In genomic region chr7:31115182-31115581, GRCm38 (mm10) we compare ENCODE assay signal across 8 mouse cellular contexts. TPM values are rescaled to one million over a fixed set of nuclear protein-coding genes. Genes with fewer than 3 reads are reported as not detected.
A peak's percentile ranks its signal among the peaks of the same experiment; 100 is the strongest.
DNase-seq lines count a peak whose midpoint lies in the region; ATAC-seq and TF ChIP-seq lines count a peak whose summit lies in the region.

TSS of gene Hpn (minus strand) at chr7:31115290.

- WGBS in hindbrain, embryonic 11.5 days, result 16% methylated on average over 11 of the region's 15 CpGs
- 20% methylated on average over 15 of the region's 15 CpGs for WGBS in hindbrain, embryonic 14.5 days
- WGBS in heart, postnatal 0 days, result 26% methylated on average over 11 of the region's 15 CpGs
- WGBS in limb, embryonic 10.5 days, result 13% methylated on average over 14 of the region's 15 CpGs

- TF ChIP-seq EP300 in heart, postnatal 0 days (IDR thresholded peaks at IDR 0.05; ENCODE audit: low read depth), result no peak

- H3K4me1 ChIP-seq in hindbrain, embryonic 11.5 days (replicated peaks; ENCODE audit: control insufficient read depth, insufficient read depth, low read length), result no peaks in the 10 kb centered on the region; the same call in 1 of the 2 replicates
- no peaks in the 10 kb centered on the region for H3K4me1 ChIP-seq in hindbrain, embryonic 14.5 days (replicated peaks; ENCODE audit: control insufficient read depth, insufficient read depth, low read length)
- H3K4me1 ChIP-seq in heart, postnatal 0 days (ENCODE audit: control insufficient read depth, insufficient read depth), result peaks cover 11% of the 10 kb centered on the region
- H3K4me1 ChIP-seq in limb, embryonic 10.5 days, result peaks cover 28% of the 10 kb centered on the region

- peak; percentile 29; the same call in 1 of the 2 replicates for ATAC-seq in hindbrain, embryonic 11.5 days (ENCODE audit: low FRiP score)
- no peak for ATAC-seq in hindbrain, embryonic 14.5 days (ENCODE audit: low FRiP score)
- peak; percentile 18 for ATAC-seq in heart, postnatal 0 days (ENCODE audit: insufficient read depth, low read depth)
- ATAC-seq in megakaryocyte-erythroid progenitor cell, adult 5-6 weeks (replicated peaks; ENCODE audit: low FRiP score, low TSS enrichment, poor library complexity, severe bottlenecking), result no peak

- no peak within 1 kb of the TSS for H3K4me3 ChIP-seq in hindbrain, embryonic 11.5 days (ENCODE audit: low read depth, low read length)
- no peak within 1 kb of the TSS for H3K4me3 ChIP-seq in hindbrain, embryonic 14.5 days (replicated peaks; ENCODE audit: low read length)
- H3K4me3 ChIP-seq in heart, postnatal 0 days (ENCODE audit: low read depth, low read length), result no peak within 1 kb of the TSS
- H3K4me3 ChIP-seq in limb, embryonic 10.5 days, result peak within 1 kb of the TSS; percentile 36

- no peaks in the 10 kb centered on the region for H3K36me3 ChIP-seq in hindbrain, embryonic 11.5 days (ENCODE audit: control insufficient read depth, insufficient read depth, low read length)
- H3K36me3 ChIP-seq in hindbrain, embryonic 14.5 days (replicated peaks; ENCODE audit: control insufficient read depth, insufficient read depth), result no peaks in the 10 kb centered on the region
- H3K36me3 ChIP-seq in heart, postnatal 0 days (replicated peaks; ENCODE audit: control insufficient read depth, insufficient read depth, low read length), result no peaks in the 10 kb centered on the region
- H3K36me3 ChIP-seq in limb, embryonic 10.5 days, result no peaks in the 10 kb centered on the region

- DNase-seq in hindbrain, embryonic 11.5 days (ENCODE audit: low spot score), result no peak
- no peak for DNase-seq in hindbrain, embryonic 14.5 days (ENCODE audit: low spot score)
- DNase-seq in heart, postnatal 0 days (ENCODE audit: low spot score), result no peak
- no peak for DNase-seq in limb, embryonic 10.5 days (ENCODE audit: low spot score)
- no peak for DNase-seq in urinary bladder, postnatal 10 days (ENCODE audit: low spot score)
- DNase-seq in embryo, embryonic 11 days, result no peak
- DNase-seq in embryo, embryonic 10 days (ENCODE audit: low spot score), result no peak

- no peaks in the 10 kb centered on the region for H3K27me3 ChIP-seq in hindbrain, embryonic 11.5 days (ENCODE audit: control insufficient read depth, insufficient read depth, low read length)
- H3K27me3 ChIP-seq in hindbrain, embryonic 14.5 days (ENCODE audit: control insufficient read depth, insufficient read depth, low read length), result no peaks in the 10 kb centered on the region
- no peaks in the 10 kb centered on the region for H3K27me3 ChIP-seq in heart, postnatal 0 days (ENCODE audit: control insufficient read depth, insufficient read depth, low read length)
- H3K27me3 ChIP-seq in limb, embryonic 10.5 days (ENCODE audit: low read depth, poor library complexity, severe bottlenecking), result no peaks in the 10 kb centered on the region

- no peak for TF ChIP-seq CTCF in heart, postnatal 0 days (IDR thresholded peaks at IDR 0.05; ENCODE audit: low read depth)

- no peaks in the 10 kb centered on the region for H3K9me3 ChIP-seq in hindbrain, embryonic 11.5 days (ENCODE audit: control insufficient read depth, low read length)
- H3K9me3 ChIP-seq in hindbrain, embryonic 14.5 days (ENCODE audit: control insufficient read depth, low read length), result no peaks in the 10 kb centered on the region
- H3K9me3 ChIP-seq in heart, postnatal 0 days (replicated peaks; ENCODE audit: control insufficient read depth, low read length), result no peaks in the 10 kb centered on the region
- H3K9me3 ChIP-seq in limb, embryonic 10.5 days (replicated peaks), result no peaks in the 10 kb centered on the region

- no peak within 1 kb of the TSS; the same call in 1 of the 2 replicates for H3K4me2 ChIP-seq in hindbrain, embryonic 11.5 days (replicated peaks; ENCODE audit: low read depth, low read length)
- no peak within 1 kb of the TSS for H3K4me2 ChIP-seq in hindbrain, embryonic 14.5 days (replicated peaks)
- H3K4me2 ChIP-seq in heart, postnatal 0 days (ENCODE audit: low read depth, low read length), result 0 out of 2 replicates have a peak within 1 kb of the TSS, but pooled peaks have one; percentile 10

- H3K27ac ChIP-seq in hindbrain, embryonic 11.5 days (ENCODE audit: low read depth, low read length), result no peak within 1 kb of the TSS
- no peak within 1 kb of the TSS for H3K27ac ChIP-seq in hindbrain, embryonic 14.5 days
- peak within 1 kb of the TSS; percentile 81 for H3K27ac ChIP-seq in heart, postnatal 0 days (ENCODE audit: low read depth)
- H3K27ac ChIP-seq in limb, embryonic 10.5 days, result peak within 1 kb of the TSS; percentile 80

- no peak within 1 kb of the TSS for H3K9ac ChIP-seq in hindbrain, embryonic 11.5 days (ENCODE audit: low read depth, low read length)
- no peak within 1 kb of the TSS for H3K9ac ChIP-seq in hindbrain, embryonic 14.5 days
- H3K9ac ChIP-seq in heart, postnatal 0 days (replicated peaks; ENCODE audit: low read depth, low read length), result peak within 1 kb of the TSS; percentile 40; the same call in 1 of the 2 replicates

RNA-seq across cellular contexts. Expression of gene Hpn, which starts in this region (rescaled TPM):
- polyA plus RNA-seq in hindbrain, embryonic 11.5 days (2014; fragmentation: Nextera tagmentation; extraction: Ambion mirVana), result 0.56 and 1.4 TPM in 2 replicates
- polyA plus RNA-seq in hindbrain, embryonic 14.5 days (2014; fragmentation: Nextera tagmentation; extraction: Ambion mirVana), result 0.55 and 0.67 TPM in 2 replicates
- total RNA-seq in heart, postnatal 0 days (2014; rRNA removed; ENCODE audit: low replicate concordance), result 6.7 and 10.5 TPM in 2 replicates
- 1.3 and 1.7 TPM in 2 replicates for polyA plus RNA-seq in heart, postnatal 0 days (2015; fragmentation: Nextera tagmentation; extraction: Ambion mirVana)
- polyA plus RNA-seq in limb, embryonic 10.5 days (2016; fragmentation: Nextera tagmentation; extraction: Ambion mirVana), result 3.1 TPM in 2 replicates
- 103 and 201 TPM in 2 replicates for total RNA-seq in megakaryocyte-erythroid progenitor cell, adult 5-6 weeks (2014; fragmentation: Nextera tagmentation)
- total RNA-seq in megakaryocyte-erythroid progenitor cell, adult 5-6 weeks (2017), result 28.3 and 32.3 TPM in 2 replicates

Comparison
In these comparisons a context has a peak if more than half of its experiments do, and no peak if none do; other contexts are left out.
1. ATAC-seq: peak in hindbrain, embryonic 11.5 days (single experiment) and heart, postnatal 0 days (single experiment); none in hindbrain, embryonic 14.5 days (single experiment) and megakaryocyte-erythroid progenitor cell, adult 5-6 weeks (single experiment).
2. H3K27ac ChIP-seq: peak in heart, postnatal 0 days (single experiment) and limb, embryonic 10.5 days (single experiment); none in hindbrain, embryonic 11.5 days (single experiment) and hindbrain, embryonic 14.5 days (single experiment).